Mouse (Mus musculus) neural tube, embryonic 14.5 days (tissue): ENCODE data around the gene Olfr406. TPM values are rescaled to one million over a fixed set of nuclear protein-coding genes. Genes with fewer than 3 reads are reported as not detected.

Experiments
- ATAC-seq: fragments of 200-750 bp; cut with Nextera tagmentation; 2 replicates; pipeline ENCODE4 v1.8.0; 2017; ENCODE audit warnings: low read depth, mild to moderate bottlenecking, moderate TSS enrichment, moderate library complexity
- H3K27ac ChIP-seq: fragments of 300-500 bp; sonication (generic); 2 replicates; pipeline ENCODE4 v1.5.1; 2014; ENCODE audit warnings: low read depth, mild to moderate bottlenecking, control low read depth, low read length, moderate library complexity, mixed read lengths
- H3K27me3 ChIP-seq: fragments of 300-500 bp; sonication (generic); 2 replicates; pipeline ENCODE4 v1.6.1; 2014; ENCODE audit warnings: low read length; ENCODE audit not compliant: control insufficient read depth, insufficient read depth
- H3K36me3 ChIP-seq: fragments of 300-500 bp; sonication (generic); 2 replicates; pipeline ENCODE4 v1.6.1; 2014; ENCODE audit warnings: low read length, mixed read lengths; ENCODE audit not compliant: control insufficient read depth, insufficient read depth
- H3K4me1 ChIP-seq: fragments of 300-500 bp; sonication (generic); 2 replicates; pipeline ENCODE4 v1.6.1; 2014; ENCODE audit warnings: low read length; ENCODE audit not compliant: control insufficient read depth, insufficient read depth
- H3K4me2 ChIP-seq: fragments of 300-500 bp; sonication (generic); 2 replicates; pipeline ENCODE4 v1.6.1; 2014; ENCODE audit warnings: mild to moderate bottlenecking, low read depth, low read length, control low read depth
- H3K4me3 ChIP-seq: fragments of 300-500 bp; sonication (generic); 2 replicates; pipeline ENCODE4 v1.5.1; 2014; ENCODE audit warnings: low read depth, low read length, control low read depth, mixed read lengths
- H3K9ac ChIP-seq: fragments of 300-500 bp; sonication (generic); replicated peaks from 2 replicates; pipeline ENCODE4 v1.6.1; 2014; ENCODE audit warnings: low read depth, mild to moderate bottlenecking, control low read depth, low read length, mixed read lengths
- H3K9me3 ChIP-seq: fragments of 300-500 bp; sonication (generic); 2 replicates; pipeline ENCODE4 v1.6.1; 2016; ENCODE audit warnings: low read length; ENCODE audit not compliant: control insufficient read depth
- WGBS: fragments of 180-500 bp; shearing (Covaris S2); extraction: QIAGEN DNeasy Blood & Tissue Kit; methylation state at CpG from one replicate; pipeline ENCODE4 v1.1.7; 2014; 5-methylcytosine and 5-hydroxymethylcytosine counted together
- polyA plus RNA-seq: library from polyadenylated mRNA; unstranded; fragments of >200 nt; fragmentation: Nextera tagmentation; extraction: Ambion mirVana; gene quantifications from 2 replicates; pipeline ENCODE4 v1.2.1, GENCODE M21; 2014

Gene Olfr406
- not detected in 2 replicates for polyA plus RNA-seq

- no peak within 1 kb of the TSS for H3K4me3 ChIP-seq
- no peaks in the 10 kb centered on the region for H3K4me1 ChIP-seq
- no peak within 1 kb of the TSS for H3K9ac ChIP-seq
- H3K27me3 ChIP-seq = no peaks in the 10 kb centered on the region
- 51% methylated on average over 2 of the region's 2 CpGs for WGBS
- H3K27ac ChIP-seq = no peak within 1 kb of the TSS
- H3K9me3 ChIP-seq = 0 out of 2 replicates have a peak, but pooled peaks cover 3% of the 10 kb centered on the region
- no peak for ATAC-seq
- no peaks in the 10 kb centered on the region for H3K36me3 ChIP-seq
- H3K4me2 ChIP-seq = no peak within 1 kb of the TSS
Measured at GRCm38 (mm10) chr11:74259508-74259907, at the start of gene Olfr406. TSS of gene Olfr406 (plus strand) at chr11:74259808.

- 66% methylated on average over 1 of the region's 1 CpGs for WGBS
- no peak within 1 kb of the TSS for H3K27ac ChIP-seq
Measured at GRCm38 (mm10) chr11:74211279-74211678, 48.3 kb upstream of the Olfr406 start, which contains the start of gene Olfr43. TSS of gene Olfr43 (minus strand) at chr11:74211379.

GRCm38 (mm10) chr11:74241201-74241600 lies 18.4 kb upstream of the Olfr406 start:
- Histone ChIP-seq H3K4me1 (no peaks in the 10 kb centered on the region), H3K27me3 (no peaks in the 10 kb centered on the region)

More at GRCm38 (mm10) chr11:74211279-74211678, 48.3 kb upstream of the Olfr406 start, which contains the start of gene Olfr43:
- no peak within 1 kb of the TSS for H3K4me3 ChIP-seq
- no peak within 1 kb of the TSS for H3K9ac ChIP-seq
- H3K9me3 ChIP-seq = no peaks in the 10 kb centered on the region
- H3K36me3 ChIP-seq = no peaks in the 10 kb centered on the region
- no peaks in the 10 kb centered on the region for H3K4me1 ChIP-seq
- H3K27me3 ChIP-seq = no peaks in the 10 kb centered on the region
- no peak for ATAC-seq
- H3K4me2 ChIP-seq = no peak within 1 kb of the TSS

GRCm38 (mm10) chr11:74283436-74283835 lies 23.8 kb downstream of the Olfr406 start, which contains the start of gene Olfr59:
TSS of gene Olfr59 (plus strand) at chr11:74283736.
- Histone ChIP-seq H3K4me2 (no peak within 1 kb of the TSS), H3K36me3 (no peaks in the 10 kb centered on the region), H3K9ac (no peak within 1 kb of the TSS), H3K4me3 (no peak within 1 kb of the TSS), H3K9me3 (no peaks in the 10 kb centered on the region; the same call in none of the 2 replicates), H3K27ac (no peak within 1 kb of the TSS), H3K4me1 (no peaks in the 10 kb centered on the region), H3K27me3 (no peaks in the 10 kb centered on the region)
- 50% methylated on average over 2 of the region's 2 CpGs for WGBS
- ATAC-seq = no peak

More at GRCm38 (mm10) chr11:74241201-74241600, 18.4 kb upstream of the Olfr406 start:
- no peak overlapping the region for H3K9ac ChIP-seq
- H3K4me2 ChIP-seq = no peak overlapping the region
- no peak overlapping the region for H3K27ac ChIP-seq
- no peaks in the 10 kb centered on the region for H3K36me3 ChIP-seq
- H3K4me3 ChIP-seq = no peak overlapping the region
- no peak for ATAC-seq
- H3K9me3 ChIP-seq = no peaks in the 10 kb centered on the region; the same call in 1 of the 2 replicates
- 90% methylated on average over 3 of the region's 3 CpGs for WGBS

- ATAC-seq = no peak
- no peak overlapping the region for H3K4me2 ChIP-seq
- WGBS = 78% methylated on average over 2 of the region's 2 CpGs
Measured at GRCm38 (mm10) chr11:74287256-74287655, 27.6 kb downstream of the Olfr406 start.

More at GRCm38 (mm10) chr11:74287256-74287655, 27.6 kb downstream of the Olfr406 start:
- H3K4me1 ChIP-seq = no peaks in the 10 kb centered on the region
- no peak overlapping the region for H3K9ac ChIP-seq
- no peaks in the 10 kb centered on the region for H3K36me3 ChIP-seq
- H3K27ac ChIP-seq = no peak overlapping the region
- no peak overlapping the region for H3K4me3 ChIP-seq
- H3K27me3 ChIP-seq = no peaks in the 10 kb centered on the region
- no peaks in the 10 kb centered on the region; the same call in 1 of the 2 replicates for H3K9me3 ChIP-seq

Other genes with a start within 250 kb of the Olfr406 start
- not detected in 2 replicates for gene Olfr139, start 203.3 kb upstream of the Olfr406 start, polyA plus RNA-seq
- not detected in 2 replicates for gene Olfr399, start 203.2 kb upstream of the Olfr406 start, polyA plus RNA-seq
- not detected in 2 replicates for gene Zfp616, start 189.9 kb upstream of the Olfr406 start, polyA plus RNA-seq
- gene Olfr401, start 146.1 kb upstream of the Olfr406 start, polyA plus RNA-seq = not detected in 2 replicates
- gene Olfr402, start 106.3 kb upstream of the Olfr406 start, polyA plus RNA-seq = not detected in 2 replicates
- not detected in 2 replicates for gene Olfr403, start 73.6 kb upstream of the Olfr406 start, polyA plus RNA-seq
- gene Olfr43, start 48.4 kb upstream of the Olfr406 start, polyA plus RNA-seq = not detected in 2 replicates
- not detected in 2 replicates for gene Olfr59, start 23.9 kb downstream of the Olfr406 start, polyA plus RNA-seq
- gene Olfr410, start 78.2 kb downstream of the Olfr406 start, polyA plus RNA-seq = not detected in 2 replicates
- gene Olfr411, start 92.8 kb downstream of the Olfr406 start, polyA plus RNA-seq = not detected in 2 replicates
- not detected in 2 replicates for gene Olfr412, start 102.3 kb downstream of the Olfr406 start, polyA plus RNA-seq